Mouse (Mus musculus) olfactory bulb, adult 2 months (tissue): ENCODE data around the gene Prr11. TPM values are rescaled to one million over a fixed set of nuclear protein-coding genes. Genes with fewer than 3 reads are reported as not detected.
A peak's percentile ranks its signal among the peaks of the same experiment; 100 is the strongest.

Experiments
- H3K27ac ChIP-seq: fragments of 200-500 bp; 2 replicates; pipeline ENCODE4 v1.5.1; 2012; ENCODE audit warnings: low read depth, low read length; ENCODE audit not compliant: insufficient read depth
- H3K4me1 ChIP-seq: fragments of 200-500 bp; 2 replicates; pipeline ENCODE4 v1.6.1; 2012; ENCODE audit warnings: low read length; ENCODE audit not compliant: control insufficient read depth, insufficient read depth
- H3K4me3 ChIP-seq: fragments of 200-500 bp; 2 replicates; pipeline ENCODE4 v1.5.1; 2012; ENCODE audit warnings: mild to moderate bottlenecking, low read depth, low read length, moderate library complexity; ENCODE audit not compliant: insufficient read depth
- CTCF ChIP-seq: fragments of 200-500 bp; IDR thresholded peaks from 2 replicates; pipeline ENCODE4 v1.5.1; 2012; ENCODE audit warnings: low read depth, mild to moderate bottlenecking, low read length, moderate library complexity; ENCODE audit not compliant: insufficient read depth
- POLR2A ChIP-seq: fragments of 200-500 bp; IDR thresholded peaks from 2 replicates; pipeline ENCODE4 v1.6.1; 2012; ENCODE audit warnings: mild to moderate bottlenecking, low read depth, low read length, moderate library complexity; ENCODE audit not compliant: insufficient read depth
- WGBS: fragments of 180-500 bp; shearing (Covaris S2); methylation state at CpG from one replicate; pipeline ENCODE4 v1.1.7; 2018; 5-methylcytosine and 5-hydroxymethylcytosine counted together
- polyA plus RNA-seq: library from polyadenylated mRNA; stranded (reverse); fragments of >200 nt; gene quantifications from 2 replicates; pipeline ENCODE4 v1.2.4, GENCODE M21; 2012; ENCODE audit warnings: low replicate concordance; ENCODE audit not compliant: missing spikeins, insufficient read depth, insufficient read length

Gene Prr11
- polyA plus RNA-seq, 1 experiment = not detected

GRCm38 (mm10) chr11:87109519-87110171 is 1.1 kb upstream of the Prr11 start:
- WGBS = under 1% methylated on average over 42 of the region's 42 CpGs
- H3K4me1 ChIP-seq = no peaks in the 10 kb centered on the region
- no peak for TF ChIP-seq POLR2A
- no peak for TF ChIP-seq CTCF
- H3K4me3 ChIP-seq = peak overlapping the region; percentile 88
- H3K27ac ChIP-seq = peak overlapping the region; percentile 65

- H3K4me3 ChIP-seq = peak within 1 kb of the TSS; percentile 88
- under 1% methylated on average over 40 of the region's 40 CpGs for WGBS
Observed at GRCm38 (mm10) chr11:87108755-87109518, 429 bp upstream of the Prr11 start, which contains the start of gene Ska2. Gene Ska2 (plus strand): TSS chr11:87109234.

DNA sequence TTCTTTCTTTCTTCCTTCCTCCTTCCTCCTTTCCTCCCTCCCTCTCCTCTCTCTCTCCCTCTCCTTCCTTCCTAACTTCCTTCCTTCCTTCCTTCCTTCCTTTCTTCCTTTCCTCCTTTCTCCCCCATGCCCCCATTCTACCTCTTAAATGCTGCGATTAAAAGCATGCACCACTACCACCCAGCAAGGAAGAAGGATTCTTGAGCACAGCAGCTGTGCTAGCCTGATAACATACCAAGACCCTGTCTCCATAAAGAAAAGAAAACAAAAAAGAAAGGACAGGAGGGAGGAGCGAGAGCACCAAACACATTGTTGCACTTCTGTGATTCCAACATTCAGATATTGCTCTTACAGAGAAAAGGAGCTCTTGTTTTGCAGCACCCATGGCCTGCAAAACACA is 21.4 kb downstream of the Prr11 start:
- Histone ChIP-seq H3K27ac (no peak overlapping the region), H3K4me1 (peaks cover 13% of the 10 kb centered on the region), H3K4me3 (no peak overlapping the region)
- WGBS = 41% methylated on average over 2 of the region's 2 CpGs
- no peak for TF ChIP-seq POLR2A
- no peak for TF ChIP-seq CTCF

More at GRCm38 (mm10) chr11:87108755-87109518, 429 bp upstream of the Prr11 start, which contains the start of gene Ska2:
- H3K27ac ChIP-seq = peak within 1 kb of the TSS; percentile 65
- H3K4me1 ChIP-seq = no peaks in the 10 kb centered on the region
- TF ChIP-seq CTCF (no peak), POLR2A (0 out of 2 replicates have a peak, but pooled peaks have one; percentile 9)

DNA sequence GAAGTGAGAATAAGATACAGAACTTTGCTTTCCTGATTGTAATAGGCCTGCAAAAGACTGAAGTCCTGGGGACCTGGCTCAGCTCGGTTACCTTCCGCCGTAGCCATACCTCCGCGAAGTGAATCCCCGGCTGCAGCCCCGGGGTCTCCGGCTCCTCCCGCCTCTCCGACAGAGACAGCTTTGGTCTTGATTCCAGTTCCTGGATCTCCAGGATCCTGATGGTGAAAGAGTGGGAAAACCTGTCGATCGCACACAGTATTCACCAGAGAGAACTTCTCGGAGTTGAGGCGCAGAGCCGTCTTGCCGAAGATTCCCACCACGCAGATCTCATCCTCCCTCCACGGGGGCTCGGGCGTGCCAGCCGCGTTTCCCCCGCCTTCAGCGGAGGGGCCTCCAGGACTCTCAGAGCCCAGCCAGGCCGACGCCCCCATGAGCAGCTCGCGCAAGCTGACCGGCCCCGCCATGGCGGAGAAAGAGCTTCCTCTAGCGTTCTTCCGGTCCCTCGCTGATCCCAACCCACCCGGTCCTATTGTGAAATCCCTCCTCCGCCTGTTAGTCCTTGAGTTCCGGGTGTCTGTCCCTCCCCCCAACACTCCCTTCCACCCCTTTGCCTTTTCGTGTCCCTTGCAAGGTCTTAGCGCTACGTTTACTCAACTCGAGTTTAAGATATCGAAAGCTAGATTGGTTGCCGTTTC is 22.1 kb downstream of the Prr11 start, which contains the start of gene Smg8:
Gene Smg8, minus strand, starts transcription at position 485 of the 695 bp plus-strand sequence.
- WGBS = 1% methylated on average over 43 of the region's 43 CpGs
- Histone ChIP-seq H3K4me1 (peaks cover 13% of the 10 kb centered on the region), H3K4me3 (peak within 1 kb of the TSS; percentile 88), H3K27ac (peak within 1 kb of the TSS; percentile 23; the same call in 1 of the 2 replicates)
- TF ChIP-seq CTCF (no peak), POLR2A (peak; percentile 68)

DNA sequence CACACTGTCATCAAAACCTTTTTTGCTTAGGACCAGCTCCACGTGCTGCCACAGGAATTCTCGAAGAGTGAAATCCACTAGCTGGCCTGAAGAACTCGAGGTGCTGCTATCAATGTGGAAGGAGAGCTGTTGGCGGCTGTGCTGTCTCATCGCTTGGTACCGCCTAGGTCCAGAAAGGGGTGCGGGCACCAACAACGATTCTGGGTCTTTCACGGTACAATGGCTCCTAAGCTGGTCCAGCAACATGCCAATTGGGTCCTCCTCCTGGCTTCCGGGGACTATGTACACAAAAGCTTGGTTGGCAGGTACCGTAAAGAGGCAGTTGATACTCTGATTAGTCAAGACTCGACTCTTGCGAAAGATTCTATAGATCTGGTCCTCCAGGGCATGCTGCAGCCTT is 23.0 kb downstream of the Prr11 start:
- peak overlapping the region; percentile 88; the same call in 1 of the 2 replicates for H3K4me3 ChIP-seq
- H3K4me1 ChIP-seq = peaks cover 13% of the 10 kb centered on the region
- no peak for TF ChIP-seq POLR2A
- no peak for TF ChIP-seq CTCF
- WGBS = 87% methylated on average over 13 of the region's 13 CpGs
- no peak overlapping the region for H3K27ac ChIP-seq

GRCm38 (mm10) chr11:87083712-87084111 is 24.8 kb downstream of the Prr11 start:
- no peak for TF ChIP-seq CTCF
- no peak for TF ChIP-seq POLR2A
- 61% methylated on average over 1 of the region's 1 CpGs for WGBS
- H3K4me1 ChIP-seq = peaks cover 18% of the 10 kb centered on the region
- no peak overlapping the region for H3K4me3 ChIP-seq
- H3K27ac ChIP-seq = no peak overlapping the region

GRCm38 (mm10) chr11:87073866-87074440 is 34.6 kb downstream of the Prr11 start, which contains the start of gene Gdpd1:
Gene Gdpd1 (minus strand): TSS chr11:87074062.
- H3K27ac ChIP-seq = peak within 1 kb of the TSS; percentile 90
- TF ChIP-seq POLR2A (peak; percentile 97), CTCF (peak; percentile 5)
- under 1% methylated on average over 43 of the region's 43 CpGs for WGBS
- H3K4me1 ChIP-seq = peaks cover 6% of the 10 kb centered on the region; the same call in 1 of the 2 replicates
- peak within 1 kb of the TSS; percentile 71 for H3K4me3 ChIP-seq

- Histone ChIP-seq H3K4me1 (peaks cover 6% of the 10 kb centered on the region; the same call in 1 of the 2 replicates), H3K27ac (peak overlapping the region; percentile 90), H3K4me3 (peak overlapping the region; percentile 71)
- TF ChIP-seq CTCF (peak; percentile 5), POLR2A (no peak)
- under 1% methylated on average over 24 of the region's 24 CpGs for WGBS
Observed at GRCm38 (mm10) chr11:87073343-87073865, 35.1 kb downstream of the Prr11 start.
